Mouse (Mus musculus): ENCODE measurements around the gene Ripply3.

- no peak for TF ChIP-seq CTCF (IDR thresholded peaks at IDR 0.05; ENCODE audit: extremely low read depth, insufficient read length, insufficient replicate concordance, low read depth, low read length)
- TF ChIP-seq POLR2A (IDR thresholded peaks at IDR 0.05; ENCODE audit: low read depth, low read length): no peak
Observed at GRCm38 (mm10) chr16:94326008-94326407, 2.2 kb upstream of the Ripply3 start.
